Mouse (Mus musculus) hindbrain, embryonic 11.5 days (tissue): ENCODE data around the gene Pcnt. TPM values are rescaled to one million over a fixed set of nuclear protein-coding genes. Genes with fewer than 3 reads are reported as not detected.

ENCODE experiments used
- ATAC-seq: fragments of 200-750 bp; cut with Nextera tagmentation; 2 replicates; pipeline ENCODE4 v1.8.0; 2017; ENCODE audit warnings: mild to moderate bottlenecking, moderate TSS enrichment, moderate library complexity; ENCODE audit not compliant: low FRiP score
- DNase-seq: peaks from one replicate; pipeline ENCODE4 v3.0.0-alpha.2; 2015; ENCODE audit warnings: low spot score
- H3K27ac ChIP-seq: fragments of 300-500 bp; sonication (generic); 2 replicates; pipeline ENCODE4 v1.5.1; 2014; ENCODE audit warnings: mild to moderate bottlenecking, low read depth, low read length
- H3K27me3 ChIP-seq: fragments of 300-500 bp; sonication (generic); 2 replicates; pipeline ENCODE4 v1.6.1; 2014; ENCODE audit warnings: mild to moderate bottlenecking, low read length, moderate library complexity, mixed read lengths; ENCODE audit not compliant: control insufficient read depth, insufficient read depth
- H3K36me3 ChIP-seq: fragments of 300-500 bp; sonication (generic); 2 replicates; pipeline ENCODE4 v1.6.1; 2014; ENCODE audit warnings: mild to moderate bottlenecking, low read length, moderate library complexity, mixed read lengths; ENCODE audit not compliant: control insufficient read depth, insufficient read depth
- H3K4me1 ChIP-seq: fragments of 300-500 bp; sonication (generic); replicated peaks from 2 replicates; pipeline ENCODE4 v1.6.1; 2014; ENCODE audit warnings: low read length, mixed read lengths; ENCODE audit not compliant: control insufficient read depth, insufficient read depth
- H3K4me2 ChIP-seq: fragments of 300-500 bp; sonication (generic); replicated peaks from 2 replicates; pipeline ENCODE4 v1.6.1; 2014; ENCODE audit warnings: mild to moderate bottlenecking, low read depth, low read length
- H3K4me3 ChIP-seq: fragments of 300-500 bp; sonication (generic); 2 replicates; pipeline ENCODE4 v1.5.1; 2014; ENCODE audit warnings: low read depth, low read length
- H3K9ac ChIP-seq: fragments of 300-500 bp; sonication (generic); 2 replicates; pipeline ENCODE4 v1.6.1; 2014; ENCODE audit warnings: low read depth, low read length
- H3K9me3 ChIP-seq: fragments of 300-500 bp; sonication (generic); 2 replicates; pipeline ENCODE4 v1.6.1; 2016; ENCODE audit warnings: low read length; ENCODE audit not compliant: control insufficient read depth
- WGBS: fragments of 180-500 bp; shearing (Covaris S2); extraction: QIAGEN DNeasy Blood & Tissue Kit; methylation state at CpG from one replicate; pipeline ENCODE4 v1.1.7; 2014; 5-methylcytosine and 5-hydroxymethylcytosine counted together
- polyA plus RNA-seq: library from polyadenylated mRNA; unstranded; fragments of >200 nt; fragmentation: Nextera tagmentation; extraction: Ambion mirVana; gene quantifications from 2 replicates; pipeline ENCODE4 v1.2.1, GENCODE M21; 2014

Gene Pcnt
- polyA plus RNA-seq, 1 experiment from 2014 or later = 16.5 TPM

- Histone ChIP-seq H3K27ac (no peak overlapping the region), H3K9ac (no peak overlapping the region), H3K4me2 (no peak overlapping the region), H3K27me3 (no peaks in the 10 kb centered on the region), H3K9me3 (no peaks in the 10 kb centered on the region), H3K36me3 (peaks cover 6% of the 10 kb centered on the region), H3K4me3 (no peak overlapping the region), H3K4me1 (no peaks in the 10 kb centered on the region)
- ATAC-seq (no peak), DNase-seq (no peak)
- WGBS = 84% methylated on average over 12 of the region's 12 CpGs
Measured at GRCm38 (mm10) chr10:76317623-76318022, 125.0 kb downstream of the Pcnt start.

DNA sequence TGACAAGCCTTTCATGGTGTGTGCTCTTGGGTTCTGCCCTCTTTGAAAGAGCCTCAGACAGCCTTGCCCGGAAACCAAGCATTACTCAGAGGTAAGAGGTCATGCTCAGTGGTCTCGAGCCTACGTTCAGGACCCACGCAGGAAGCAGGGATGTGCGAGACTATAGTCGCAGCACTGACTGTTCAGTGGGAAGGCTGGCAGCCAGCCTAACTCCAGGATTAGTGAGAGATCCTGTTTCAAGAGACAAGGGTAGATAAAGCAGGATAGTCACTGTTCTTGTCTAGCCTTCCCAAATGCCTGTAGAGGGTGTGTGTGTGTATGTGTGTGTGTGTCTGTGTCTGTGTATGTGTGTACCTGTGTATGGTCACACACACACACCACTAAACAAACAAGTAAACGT is 126.4 kb downstream of the Pcnt start:
- peaks cover 6% of the 10 kb centered on the region for H3K36me3 ChIP-seq
- no peak overlapping the region for H3K27ac ChIP-seq
- no peak overlapping the region for H3K4me3 ChIP-seq
- WGBS = 90% methylated on average over 7 of the region's 7 CpGs
- no peak overlapping the region for H3K9ac ChIP-seq
- no peaks in the 10 kb centered on the region for H3K9me3 ChIP-seq
- H3K4me2 ChIP-seq = no peak overlapping the region
- H3K27me3 ChIP-seq = no peaks in the 10 kb centered on the region
- ATAC-seq (no peak), DNase-seq (no peak)
- H3K4me1 ChIP-seq = no peaks in the 10 kb centered on the region

DNA sequence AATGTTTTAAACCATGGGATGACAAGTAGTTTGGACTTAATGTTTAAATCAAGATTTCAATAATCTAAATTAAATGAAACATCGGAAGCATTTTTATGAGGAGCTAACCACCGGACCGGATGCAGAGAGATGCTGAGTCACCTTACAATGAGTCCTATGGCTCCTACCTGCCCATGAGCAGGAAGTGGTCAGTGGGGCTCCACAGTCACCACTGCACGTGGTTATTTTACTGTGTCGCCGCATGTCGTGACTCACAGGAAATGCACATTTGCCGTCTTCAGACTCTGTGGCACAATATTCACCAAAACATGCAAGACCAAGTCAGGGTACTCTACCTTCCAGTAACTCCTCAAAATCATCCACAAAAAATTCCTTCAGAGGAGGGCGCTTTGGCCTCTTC is 135.8 kb downstream of the Pcnt start:
- no peak overlapping the region for H3K4me3 ChIP-seq
- H3K27ac ChIP-seq = no peak overlapping the region
- 95% methylated on average over 9 of the region's 9 CpGs for WGBS
- H3K27me3 ChIP-seq = no peaks in the 10 kb centered on the region
- no peak overlapping the region for H3K9ac ChIP-seq
- H3K4me2 ChIP-seq = no peak overlapping the region
- no peaks in the 10 kb centered on the region for H3K9me3 ChIP-seq
- no peaks in the 10 kb centered on the region for H3K36me3 ChIP-seq
- H3K4me1 ChIP-seq = no peaks in the 10 kb centered on the region
- DNase-seq (no peak), ATAC-seq (no peak)

Other genes with a start within 250 kb of the Pcnt start
- gene Prmt2, start 204.9 kb downstream of the Pcnt start, polyA plus RNA-seq = 113 TPM in 2 replicates
- 0.42 and 0.45 TPM in 2 replicates for gene S100b, start 188.9 kb downstream of the Pcnt start, polyA plus RNA-seq
- 4.1 and 7.1 TPM in 2 replicates for gene Dip2a, start 97.5 kb downstream of the Pcnt start, polyA plus RNA-seq
- not detected in 2 replicates for gene AC141477.1, start 2.3 kb downstream of the Pcnt start, polyA plus RNA-seq
- not detected in 2 replicates for gene 2610028H24Rik, start 6.3 kb upstream of the Pcnt start, polyA plus RNA-seq
- 66.8 and 67.5 TPM in 2 replicates for gene Mcm3ap, start 26.1 kb upstream of the Pcnt start, polyA plus RNA-seq
- 5.3 and 5.8 TPM in 2 replicates for gene Ybey, start 26.3 kb upstream of the Pcnt start, polyA plus RNA-seq
- gene Lss, start 88.8 kb upstream of the Pcnt start, polyA plus RNA-seq = 45.1 and 56.4 TPM in 2 replicates
- gene Spatc1l, start 119.5 kb upstream of the Pcnt start, polyA plus RNA-seq = 0.22 TPM in 1 of 2 replicates, not detected in the other
- gene Ftcd, start 132.9 kb upstream of the Pcnt start, polyA plus RNA-seq = not detected in 2 replicates
- gene Col6a2, start 180.8 kb upstream of the Pcnt start, polyA plus RNA-seq = 12.6 and 13.3 TPM in 2 replicates